Mouse (Mus musculus) spleen, adult 2 months (tissue): Measurements from ENCODE around the gene Klf16.

ENCODE experiments used
- CTCF ChIP-seq: fragments of 200-500 bp; IDR thresholded peaks from 2 replicates; pipeline ENCODE4 v1.5.1; 2011; ENCODE audit warnings: mild to moderate bottlenecking, inconsistent platforms; ENCODE audit not compliant: insufficient read depth, insufficient read length, insufficient replicate concordance; ENCODE audit errors: extremely low read depth
- POLR2A ChIP-seq: fragments of 200-500 bp; IDR thresholded peaks from 2 replicates; pipeline ENCODE4 v1.6.1; 2011; ENCODE audit warnings: low read depth, low read length, inconsistent platforms

DNA sequence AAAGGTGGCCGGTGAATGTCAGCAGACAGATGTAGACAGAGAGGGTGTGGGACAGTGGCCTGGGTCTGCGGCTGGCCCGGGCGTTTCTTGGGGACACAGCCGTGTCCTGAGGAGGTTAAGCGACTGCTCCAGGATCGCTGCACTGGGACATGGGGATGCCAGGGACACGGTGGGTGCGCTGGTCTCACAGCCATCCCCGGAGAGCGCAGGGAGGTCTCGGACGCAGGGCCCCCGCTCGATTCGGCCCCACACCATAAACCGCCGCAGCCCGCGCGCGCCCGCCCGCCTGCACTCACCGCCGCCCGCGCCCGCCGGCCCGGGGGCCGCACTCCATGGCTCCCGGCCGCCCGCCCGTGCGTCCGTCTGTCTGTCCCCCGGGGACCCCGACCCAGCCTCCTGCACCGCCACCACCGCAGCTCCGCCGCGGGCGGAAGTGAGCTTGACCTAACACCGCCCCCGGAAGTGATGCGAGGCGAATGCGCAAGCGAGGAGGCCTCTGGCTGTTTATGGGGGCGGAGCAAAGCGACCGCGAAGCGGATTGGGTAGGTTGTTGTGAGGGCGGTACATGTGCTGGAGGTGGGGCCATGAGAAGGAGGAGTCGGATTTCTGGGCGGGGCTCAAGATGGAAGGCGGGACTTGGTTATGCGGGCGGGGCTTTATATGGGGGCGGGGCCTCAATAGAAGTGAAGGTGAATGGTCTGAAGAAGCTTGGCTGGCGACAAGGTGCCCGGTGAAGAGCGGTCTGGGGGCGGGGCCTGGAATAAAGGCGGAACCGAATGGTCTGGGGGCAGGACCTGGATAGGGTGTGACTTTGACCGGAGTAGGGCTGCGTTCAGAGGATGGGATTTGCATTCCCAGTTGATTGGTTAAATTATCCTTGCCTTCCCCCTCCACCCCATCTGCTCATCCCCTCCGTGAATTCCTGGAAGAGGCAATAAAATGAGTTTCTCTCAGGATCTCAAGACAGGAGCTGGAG, 13.0 kb upstream of the Klf16 start, which contains the start of gene Abhd17a:
- TF ChIP-seq CTCF: no peak
- TF ChIP-seq POLR2A: peak; percentile 82
